Mouse (Mus musculus) hindbrain, embryonic 11.5 days (tissue): ENCODE results near the gene Trem1. TPM values are rescaled to one million over a fixed set of nuclear protein-coding genes. Genes with fewer than 3 reads are reported as not detected.

ENCODE experiments used
- ATAC-seq: fragments of 200-750 bp; cut with Nextera tagmentation; 2 replicates; pipeline ENCODE4 v1.8.0; 2017; ENCODE audit warnings: mild to moderate bottlenecking, moderate TSS enrichment, moderate library complexity; ENCODE audit not compliant: low FRiP score
- DNase-seq: peaks from one replicate; pipeline ENCODE4 v3.0.0-alpha.2; 2015; ENCODE audit warnings: low spot score
- H3K27ac ChIP-seq: fragments of 300-500 bp; sonication (generic); 2 replicates; pipeline ENCODE4 v1.5.1; 2014; ENCODE audit warnings: mild to moderate bottlenecking, low read depth, low read length
- H3K27me3 ChIP-seq: fragments of 300-500 bp; sonication (generic); 2 replicates; pipeline ENCODE4 v1.6.1; 2014; ENCODE audit warnings: mild to moderate bottlenecking, low read length, moderate library complexity, mixed read lengths; ENCODE audit not compliant: control insufficient read depth, insufficient read depth
- H3K36me3 ChIP-seq: fragments of 300-500 bp; sonication (generic); 2 replicates; pipeline ENCODE4 v1.6.1; 2014; ENCODE audit warnings: mild to moderate bottlenecking, low read length, moderate library complexity, mixed read lengths; ENCODE audit not compliant: control insufficient read depth, insufficient read depth
- H3K4me1 ChIP-seq: fragments of 300-500 bp; sonication (generic); replicated peaks from 2 replicates; pipeline ENCODE4 v1.6.1; 2014; ENCODE audit warnings: low read length, mixed read lengths; ENCODE audit not compliant: control insufficient read depth, insufficient read depth
- H3K4me2 ChIP-seq: fragments of 300-500 bp; sonication (generic); replicated peaks from 2 replicates; pipeline ENCODE4 v1.6.1; 2014; ENCODE audit warnings: mild to moderate bottlenecking, low read depth, low read length
- H3K4me3 ChIP-seq: fragments of 300-500 bp; sonication (generic); 2 replicates; pipeline ENCODE4 v1.5.1; 2014; ENCODE audit warnings: low read depth, low read length
- H3K9ac ChIP-seq: fragments of 300-500 bp; sonication (generic); 2 replicates; pipeline ENCODE4 v1.6.1; 2014; ENCODE audit warnings: low read depth, low read length
- H3K9me3 ChIP-seq: fragments of 300-500 bp; sonication (generic); 2 replicates; pipeline ENCODE4 v1.6.1; 2016; ENCODE audit warnings: low read length; ENCODE audit not compliant: control insufficient read depth
- WGBS: fragments of 180-500 bp; shearing (Covaris S2); extraction: QIAGEN DNeasy Blood & Tissue Kit; methylation state at CpG from one replicate; pipeline ENCODE4 v1.1.7; 2014; 5-methylcytosine and 5-hydroxymethylcytosine counted together
- polyA plus RNA-seq: library from polyadenylated mRNA; unstranded; fragments of >200 nt; fragmentation: Nextera tagmentation; extraction: Ambion mirVana; gene quantifications from 2 replicates; pipeline ENCODE4 v1.2.1, GENCODE M21; 2014

Gene Trem1
- polyA plus RNA-seq: 0.10 TPM in 1 of 2 replicates, not detected in the other

DNA sequence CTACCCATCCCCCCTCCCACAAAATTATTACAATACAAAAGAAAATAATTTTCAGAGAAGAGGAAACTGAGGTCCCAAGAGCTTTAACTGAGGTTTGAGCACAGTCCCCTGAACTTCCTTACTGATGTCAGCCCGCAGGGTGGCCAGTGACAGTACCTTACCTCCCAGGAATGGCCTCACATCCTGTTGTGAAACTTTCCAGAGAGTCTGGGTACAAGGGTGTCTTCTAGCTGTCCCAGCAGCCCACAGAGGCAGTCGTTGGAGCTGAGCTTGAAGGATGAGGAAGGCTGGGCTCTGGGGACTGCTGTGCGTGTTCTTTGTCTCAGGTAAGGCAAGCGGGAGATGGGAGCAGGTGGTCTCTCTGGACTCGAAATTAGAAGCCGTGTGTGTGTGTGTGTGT is at the start of gene Trem1:
Gene Trem1, plus strand, starts transcription at position 251 of the 400 bp plus-strand sequence.
- 87% methylated on average over 6 of the region's 6 CpGs for WGBS
- Histone ChIP-seq H3K27ac (no peak within 1 kb of the TSS), H3K9ac (no peak within 1 kb of the TSS), H3K4me1 (no peaks in the 10 kb centered on the region), H3K36me3 (no peaks in the 10 kb centered on the region), H3K9me3 (no peaks in the 10 kb centered on the region), H3K27me3 (no peaks in the 10 kb centered on the region), H3K4me3 (no peak within 1 kb of the TSS), H3K4me2 (no peak within 1 kb of the TSS)
- no peak for DNase-seq
- ATAC-seq: no peak

DNA sequence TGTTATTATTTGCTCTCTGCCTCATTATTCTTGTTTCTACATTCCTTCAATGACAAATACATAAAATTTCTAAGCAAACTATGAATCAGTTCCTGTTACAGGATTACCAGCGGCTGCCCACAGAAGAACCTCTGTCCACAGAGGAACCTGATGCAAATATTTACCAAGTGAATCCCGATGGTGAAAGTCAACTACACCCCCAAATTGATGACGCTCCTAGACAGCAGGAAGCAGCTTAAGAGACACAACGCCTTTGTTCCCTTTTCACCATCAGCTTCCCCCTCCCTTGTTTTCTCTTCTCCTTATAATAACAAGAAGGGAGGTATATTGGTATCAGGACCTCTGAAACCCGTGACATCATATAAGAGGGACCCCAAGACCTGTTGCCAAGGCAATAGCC is 47.3 kb upstream of the Trem1 start:
- H3K9me3 ChIP-seq: no peaks in the 10 kb centered on the region
- no peaks in the 10 kb centered on the region for H3K4me1 ChIP-seq
- H3K36me3 ChIP-seq: no peaks in the 10 kb centered on the region
- H3K9ac ChIP-seq: no peak overlapping the region
- H3K27me3 ChIP-seq: no peaks in the 10 kb centered on the region
- no peak overlapping the region for H3K27ac ChIP-seq
- DNase-seq (no peak), ATAC-seq (no peak)
- H3K4me3 ChIP-seq: no peak overlapping the region
- WGBS: 76% methylated on average over 5 of the region's 5 CpGs
- H3K4me2 ChIP-seq: no peak overlapping the region

DNA sequence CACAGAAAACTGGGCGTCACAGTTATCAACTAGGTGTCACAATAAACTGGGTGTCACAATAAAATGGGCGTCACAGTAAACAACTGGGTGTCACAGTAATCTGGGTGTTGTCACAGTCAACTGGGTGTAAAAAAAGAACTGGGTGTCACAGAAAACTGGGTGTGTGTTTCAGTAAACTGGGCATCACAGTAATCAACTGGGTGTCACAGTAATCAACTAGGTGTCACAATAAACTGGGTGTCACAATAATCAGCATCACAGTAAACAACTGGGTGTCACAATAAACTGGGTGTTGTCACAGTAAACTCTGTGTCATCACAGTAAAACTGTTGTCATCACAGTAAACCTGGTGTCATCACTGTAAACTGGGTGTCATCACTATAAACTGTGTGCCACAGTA is 40.2 kb upstream of the Trem1 start:
- ATAC-seq (no peak), DNase-seq (no peak)
- Histone ChIP-seq H3K9ac (no peak overlapping the region), H3K4me2 (no peak overlapping the region), H3K4me1 (no peaks in the 10 kb centered on the region), H3K27me3 (no peaks in the 10 kb centered on the region), H3K9me3 (no peaks in the 10 kb centered on the region), H3K27ac (no peak overlapping the region), H3K36me3 (no peaks in the 10 kb centered on the region), H3K4me3 (no peak overlapping the region)
- WGBS: 90% methylated on average over 2 of the region's 2 CpGs

DNA sequence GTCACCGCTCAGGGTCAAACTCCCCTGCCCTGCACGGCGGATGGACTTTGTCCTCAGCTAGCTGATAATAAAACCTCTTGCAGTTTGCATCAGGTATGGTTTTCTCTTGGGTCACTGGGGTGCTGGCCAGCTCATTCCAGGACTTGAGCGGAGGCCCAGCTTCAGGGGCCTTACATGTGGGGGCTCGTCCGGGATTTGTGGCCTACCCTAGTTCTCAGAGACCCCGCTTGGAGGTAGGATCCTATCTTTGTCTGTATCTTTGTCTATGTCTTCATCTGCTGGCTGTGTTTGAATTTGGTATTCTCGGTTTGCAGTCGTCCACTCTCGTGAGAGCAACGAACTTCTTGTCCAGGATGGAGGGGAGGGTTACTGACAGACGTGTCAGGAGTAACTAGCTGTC is 29.5 kb upstream of the Trem1 start:
- ATAC-seq: no peak

DNA sequence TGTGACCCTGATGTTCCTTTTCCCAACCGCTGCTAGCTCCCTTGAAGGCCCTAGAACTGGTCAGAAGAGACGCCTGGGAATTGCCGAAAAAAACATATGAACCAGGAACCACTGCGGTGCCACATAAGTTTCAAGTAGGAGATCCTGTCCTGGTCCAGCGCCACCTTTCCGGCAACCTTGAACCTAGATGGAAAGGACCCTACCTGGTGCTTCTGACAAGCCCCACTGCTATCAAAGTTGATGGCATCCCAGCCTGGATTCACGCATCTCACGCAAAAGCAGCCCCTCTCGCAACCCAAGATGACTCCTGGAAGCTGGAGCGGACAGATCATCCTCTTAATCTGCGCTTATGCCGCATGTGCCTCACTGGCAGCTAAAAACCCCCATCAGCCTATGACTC is 20.0 kb upstream of the Trem1 start:
- Histone ChIP-seq H3K27me3 (no peaks in the 10 kb centered on the region), H3K4me2 (no peak overlapping the region), H3K4me1 (no peaks in the 10 kb centered on the region), H3K27ac (no peak overlapping the region), H3K4me3 (no peak overlapping the region), H3K9me3 (no peaks in the 10 kb centered on the region), H3K36me3 (no peaks in the 10 kb centered on the region), H3K9ac (no peak overlapping the region)
- DNase-seq (no peak), ATAC-seq (no peak)
- WGBS: 95% methylated on average over 12 of the region's 12 CpGs

More for the DNA sequence above, 29.5 kb upstream of the Trem1 start:
- Histone ChIP-seq H3K4me3 (no peak overlapping the region), H3K9me3 (no peaks in the 10 kb centered on the region), H3K36me3 (no peaks in the 10 kb centered on the region), H3K27ac (no peak overlapping the region), H3K4me2 (no peak overlapping the region), H3K4me1 (no peaks in the 10 kb centered on the region), H3K9ac (no peak overlapping the region), H3K27me3 (no peaks in the 10 kb centered on the region)
- 97% methylated on average over 12 of the region's 12 CpGs for WGBS
- no peak for DNase-seq

DNA sequence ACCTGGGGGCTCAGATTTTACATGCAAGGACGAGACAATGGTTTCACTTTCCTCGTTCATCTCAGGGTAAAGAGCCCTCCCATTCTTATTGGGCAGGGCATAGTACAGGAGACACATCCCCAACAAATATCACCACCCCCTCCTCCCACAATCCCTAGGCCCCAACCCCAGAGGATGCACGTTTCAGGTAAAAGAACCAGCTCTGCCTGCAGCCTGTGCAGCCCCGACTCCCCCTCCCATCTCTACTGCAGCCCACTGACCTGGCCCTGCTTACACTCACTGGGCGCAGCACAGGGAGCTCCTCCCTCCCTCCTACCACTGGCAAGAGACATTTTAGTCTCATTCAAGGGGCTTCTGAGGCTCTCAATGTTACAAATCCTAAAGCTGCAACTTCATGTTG is 19.1 kb upstream of the Trem1 start:
- DNase-seq: no peak
- H3K4me1 ChIP-seq: no peaks in the 10 kb centered on the region
- WGBS: 72% methylated on average over 5 of the region's 5 CpGs
- no peak overlapping the region for H3K4me3 ChIP-seq
- no peak overlapping the region for H3K27ac ChIP-seq
- H3K9ac ChIP-seq: no peak overlapping the region
- no peaks in the 10 kb centered on the region for H3K36me3 ChIP-seq
- H3K27me3 ChIP-seq: no peaks in the 10 kb centered on the region
- no peak for ATAC-seq
- no peak overlapping the region for H3K4me2 ChIP-seq
- H3K9me3 ChIP-seq: no peaks in the 10 kb centered on the region

DNA sequence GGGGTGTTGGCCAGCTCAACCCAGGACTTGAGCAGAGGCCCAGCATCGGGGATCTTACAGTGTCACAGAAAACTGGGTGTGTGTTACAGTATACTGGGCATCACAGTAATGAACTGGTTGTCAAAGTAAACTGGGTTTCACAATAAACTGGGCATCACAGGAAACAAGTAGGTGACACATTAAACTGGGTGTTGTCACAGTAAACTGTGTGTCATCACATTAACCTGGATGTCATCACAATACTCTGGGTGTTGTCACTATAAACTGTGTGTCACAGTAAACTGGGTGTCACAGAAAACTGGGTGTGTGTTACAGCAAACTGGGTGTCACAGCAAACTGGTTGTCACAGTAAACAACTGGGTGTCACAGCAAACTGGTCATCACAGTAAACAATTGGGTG is 17.1 kb upstream of the Trem1 start:
- no peak overlapping the region for H3K4me2 ChIP-seq
- no peak overlapping the region for H3K27ac ChIP-seq
- no peak for DNase-seq
- H3K4me3 ChIP-seq: no peak overlapping the region
- H3K27me3 ChIP-seq: no peaks in the 10 kb centered on the region
- 80% methylated on average over 1 of the region's 1 CpGs for WGBS
- no peaks in the 10 kb centered on the region for H3K9me3 ChIP-seq
- H3K9ac ChIP-seq: no peak overlapping the region
- ATAC-seq: no peak
- no peaks in the 10 kb centered on the region for H3K36me3 ChIP-seq
- no peaks in the 10 kb centered on the region for H3K4me1 ChIP-seq

DNA sequence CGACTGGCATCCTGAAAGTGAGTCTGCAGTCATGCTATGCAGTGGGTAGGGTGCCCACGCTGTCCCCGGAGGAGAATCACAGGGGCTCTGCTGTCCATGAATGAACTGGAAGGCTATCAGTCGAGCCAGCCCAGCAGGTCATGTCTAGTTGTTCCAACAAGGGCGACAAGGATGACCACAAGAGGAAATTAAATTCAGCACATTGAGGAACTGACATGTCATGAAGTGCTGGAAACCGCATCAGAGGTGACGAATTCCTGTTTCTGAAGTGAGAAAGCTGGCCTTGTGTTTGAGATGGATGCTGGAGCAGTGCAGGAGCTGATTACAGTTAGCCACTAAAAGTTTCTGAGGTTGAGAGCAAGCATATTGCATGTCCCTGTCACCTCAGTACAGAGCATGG is 1.9 kb upstream of the Trem1 start:
- DNase-seq: no peak
- no peaks in the 10 kb centered on the region for H3K27me3 ChIP-seq
- ATAC-seq: no peak
- H3K27ac ChIP-seq: no peak overlapping the region
- no peaks in the 10 kb centered on the region for H3K36me3 ChIP-seq
- H3K4me2 ChIP-seq: no peak overlapping the region
- H3K4me3 ChIP-seq: no peak overlapping the region
- no peaks in the 10 kb centered on the region for H3K4me1 ChIP-seq
- no peaks in the 10 kb centered on the region for H3K9me3 ChIP-seq
- WGBS: 91% methylated on average over 7 of the region's 7 CpGs
- no peak overlapping the region for H3K9ac ChIP-seq

DNA sequence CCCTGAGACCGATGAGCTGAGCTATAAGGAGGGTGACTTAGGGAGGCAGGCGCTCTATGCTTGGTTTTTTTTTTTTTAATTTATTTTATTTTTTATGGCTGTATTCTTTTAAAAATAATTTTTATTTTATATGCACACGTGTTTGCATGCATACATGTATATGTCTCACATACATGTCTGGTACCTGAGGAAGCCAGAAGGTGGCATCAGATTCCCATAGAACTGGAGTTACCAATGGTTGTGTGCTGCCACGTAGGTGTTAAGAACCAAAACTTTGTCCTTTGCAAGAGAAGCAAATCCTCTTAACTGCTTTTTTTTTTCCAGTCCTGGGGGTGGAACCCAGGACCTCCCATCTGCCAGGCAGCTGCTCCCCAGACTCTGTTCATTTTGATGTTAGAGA is 1.2 kb downstream of the Trem1 start:
- no peaks in the 10 kb centered on the region for H3K36me3 ChIP-seq
- WGBS: 88% methylated on average over 4 of the region's 4 CpGs
- H3K9me3 ChIP-seq: no peaks in the 10 kb centered on the region
- no peaks in the 10 kb centered on the region for H3K4me1 ChIP-seq
- ATAC-seq: no peak
- H3K4me2 ChIP-seq: no peak overlapping the region
- H3K27me3 ChIP-seq: no peaks in the 10 kb centered on the region
- no peak overlapping the region for H3K9ac ChIP-seq
- H3K4me3 ChIP-seq: no peak overlapping the region
- DNase-seq: no peak
- H3K27ac ChIP-seq: no peak overlapping the region
